Mouse (Mus musculus) CD8-positive naive resting alpha-beta T cell, adult 57 days (primary cell): ENCODE data around the gene Kdm4b. TPM values are rescaled to one million over a fixed set of nuclear protein-coding genes. Genes with fewer than 3 reads are reported as not detected.

ENCODE experiments used
- total RNA-seq: library from RNA; stranded (reverse); gene quantifications from one replicate; pipeline ENCODE4 v1.2.4, GENCODE M21; 2023

Gene Kdm4b
- total RNA-seq = 74.3 TPM

DNA sequence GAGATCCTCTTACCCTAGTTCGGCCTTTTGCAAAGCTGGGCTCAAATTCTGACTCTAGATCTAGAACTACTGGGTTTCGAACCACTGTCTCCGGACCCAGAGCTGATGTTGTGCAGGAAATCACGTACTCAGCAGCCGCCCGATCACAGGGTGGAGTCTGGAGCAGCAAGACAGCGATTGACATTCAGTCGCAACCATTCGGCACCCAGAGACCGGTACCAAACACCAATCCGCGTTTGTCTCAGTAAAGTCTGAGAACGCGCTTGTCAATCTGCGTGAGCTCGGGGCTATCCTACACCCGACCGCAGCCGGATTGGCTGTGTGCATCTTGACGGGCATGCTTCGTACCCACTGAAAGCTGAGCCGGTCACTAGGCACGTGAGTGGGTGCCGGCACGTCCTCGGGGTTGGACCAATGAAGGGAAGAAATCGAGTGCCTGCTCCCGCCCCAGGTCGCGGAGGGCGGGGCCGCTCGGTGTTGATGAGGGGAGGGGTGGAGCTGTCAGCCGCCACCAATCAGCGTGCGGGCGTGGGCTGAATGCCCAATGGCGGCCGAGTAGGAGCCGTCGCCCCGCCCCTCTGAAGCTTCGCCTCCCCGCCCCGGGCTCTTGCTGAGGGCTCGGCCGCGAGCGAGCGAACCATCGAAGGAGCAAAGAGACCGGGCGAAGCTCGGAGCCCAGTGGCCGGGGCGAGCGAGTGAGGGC is at the start of gene Kdm4b:
Gene Kdm4b (plus strand): TSS at position 613 of the 703 bp plus-strand sequence.

GRCm38 (mm10) chr17:56276643-56277566 is 49.0 kb upstream of the Kdm4b start, which contains the start of gene Ticam1:
Ticam1 (minus strand) TSS chr17:56276786.

GRCm38 (mm10) chr17:56292531-56293222 is 33.2 kb upstream of the Kdm4b start, which contains the start of gene Plin3:
Plin3 (minus strand) TSS chr17:56292873.

GRCm38 (mm10) chr17:56300186-56300585 is 25.7 kb upstream of the Kdm4b start, which contains the start of gene Arrdc5:
Arrdc5 (minus strand) TSS chr17:56300286.

DNA sequence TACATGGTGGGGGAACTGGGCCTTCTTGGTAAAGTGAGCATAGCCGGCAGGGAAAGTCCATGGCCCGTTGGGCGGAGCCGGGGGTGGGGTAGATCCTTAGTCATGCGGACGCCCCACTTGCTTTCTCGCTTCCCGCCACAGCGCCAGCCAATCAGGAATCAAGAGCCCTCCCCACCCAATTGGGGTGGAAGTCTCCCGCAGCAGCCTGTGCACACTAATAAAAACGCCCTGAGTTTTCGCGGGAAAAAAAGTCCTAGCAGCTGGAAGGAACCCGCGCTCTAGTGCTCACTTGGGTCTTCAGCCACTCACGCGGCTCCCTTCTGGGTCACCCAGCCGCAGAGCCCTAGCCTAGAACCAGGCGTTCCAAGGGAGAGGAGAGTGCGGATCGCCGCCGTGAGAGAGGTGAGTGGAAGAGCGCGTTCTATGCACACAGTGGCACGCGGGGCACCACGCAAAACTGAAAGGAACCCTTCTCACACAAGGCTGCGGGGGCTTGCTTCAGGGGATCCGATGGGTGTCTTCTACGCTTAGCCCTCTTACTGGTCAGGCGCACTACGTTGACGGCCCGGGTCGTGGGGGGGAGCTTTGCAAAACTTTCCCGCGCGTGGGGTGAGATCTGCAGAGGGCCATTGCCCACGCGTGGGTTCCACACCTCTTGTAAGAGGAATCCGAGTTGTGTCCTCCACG is 22.6 kb upstream of the Kdm4b start, which contains the start of gene Uhrf1:
Gene Uhrf1 (plus strand): TSS at position 162 of the 687 bp plus-strand sequence.

Other genes with a start within 250 kb of the Kdm4b start
- gene Hdgfl2, start 246.4 kb upstream of the Kdm4b start, total RNA-seq = 109 TPM
- gene Plin4, start 216.3 kb upstream of the Kdm4b start, total RNA-seq = not detected
- not detected for gene Plin5, start 208.5 kb upstream of the Kdm4b start, total RNA-seq
- 0.37 TPM for gene Lrg1, start 204.1 kb upstream of the Kdm4b start, total RNA-seq
- 0.15 TPM for gene Sema6b, start 185.7 kb upstream of the Kdm4b start, total RNA-seq
- gene Tnfaip8l1, start 163.6 kb upstream of the Kdm4b start, total RNA-seq = 13.9 TPM
- 52.7 TPM for gene Mydgf, start 142.1 kb upstream of the Kdm4b start, total RNA-seq
- 54.6 TPM for gene Dpp9, start 107.2 kb upstream of the Kdm4b start, total RNA-seq
- gene Fem1a, start 69.3 kb upstream of the Kdm4b start, total RNA-seq = 20.9 TPM
- gene Ticam1, start 49.3 kb upstream of the Kdm4b start, total RNA-seq = 11.1 TPM
- gene Plin3, start 33.2 kb upstream of the Kdm4b start, total RNA-seq = 22.9 TPM
- gene Arrdc5, start 25.8 kb upstream of the Kdm4b start, total RNA-seq = not detected
- 6.6 TPM for gene Uhrf1, start 22.7 kb upstream of the Kdm4b start, total RNA-seq
- gene Ptprs, start 150.4 kb downstream of the Kdm4b start, total RNA-seq = 13.2 TPM
- not detected for gene Znrf4, start 186.4 kb downstream of the Kdm4b start, total RNA-seq
- 7.9 TPM for gene Gm20219, start 228.3 kb downstream of the Kdm4b start, total RNA-seq